Mouse (Mus musculus): ENCODE measurements around the gene Itsn1.
A peak's percentile ranks its signal among the peaks of the same experiment; 100 is the strongest.

Gene Itsn1

DNA sequence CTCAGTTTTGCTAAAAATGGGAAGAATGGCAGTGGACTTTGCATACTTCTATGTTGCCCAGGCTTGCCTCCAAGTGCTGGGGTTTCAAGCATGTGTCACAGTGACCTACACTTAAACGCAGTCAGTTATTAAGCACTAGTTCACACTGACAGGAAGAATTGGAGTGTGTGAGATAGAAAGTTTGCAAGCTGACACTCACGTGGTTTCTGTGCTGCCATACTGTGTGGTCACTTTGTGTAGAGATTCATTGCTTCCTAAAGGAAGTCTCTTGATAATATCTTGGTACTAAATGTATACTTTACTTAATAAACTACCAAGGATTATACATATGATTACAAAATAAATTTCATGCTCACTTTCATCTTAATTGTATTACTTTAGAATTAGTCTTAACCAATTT is 3.7 kb downstream of the Itsn1 start:
- DNase-seq = no peak

DNA sequence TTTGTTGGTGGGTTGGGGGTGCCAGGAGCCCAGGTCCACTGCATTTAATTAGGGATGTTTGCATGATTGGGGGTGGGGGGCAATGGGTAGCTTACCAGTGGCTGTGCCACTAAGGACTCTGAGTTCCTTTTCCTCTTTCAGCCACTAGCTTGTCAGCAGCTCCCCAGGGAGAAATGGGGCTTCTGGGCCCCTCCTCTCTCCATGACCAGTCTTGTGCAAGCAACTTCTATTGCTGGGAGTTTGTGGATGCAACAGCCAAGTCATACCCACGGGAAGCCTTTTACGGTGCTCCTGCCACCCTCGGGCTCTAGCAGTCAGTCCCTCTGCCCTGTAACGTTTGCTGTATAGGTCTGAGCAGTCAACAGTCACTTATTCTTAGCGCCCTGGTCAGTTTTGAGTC is 5.7 kb downstream of the Itsn1 start:
- DNase-seq = no peak

DNA sequence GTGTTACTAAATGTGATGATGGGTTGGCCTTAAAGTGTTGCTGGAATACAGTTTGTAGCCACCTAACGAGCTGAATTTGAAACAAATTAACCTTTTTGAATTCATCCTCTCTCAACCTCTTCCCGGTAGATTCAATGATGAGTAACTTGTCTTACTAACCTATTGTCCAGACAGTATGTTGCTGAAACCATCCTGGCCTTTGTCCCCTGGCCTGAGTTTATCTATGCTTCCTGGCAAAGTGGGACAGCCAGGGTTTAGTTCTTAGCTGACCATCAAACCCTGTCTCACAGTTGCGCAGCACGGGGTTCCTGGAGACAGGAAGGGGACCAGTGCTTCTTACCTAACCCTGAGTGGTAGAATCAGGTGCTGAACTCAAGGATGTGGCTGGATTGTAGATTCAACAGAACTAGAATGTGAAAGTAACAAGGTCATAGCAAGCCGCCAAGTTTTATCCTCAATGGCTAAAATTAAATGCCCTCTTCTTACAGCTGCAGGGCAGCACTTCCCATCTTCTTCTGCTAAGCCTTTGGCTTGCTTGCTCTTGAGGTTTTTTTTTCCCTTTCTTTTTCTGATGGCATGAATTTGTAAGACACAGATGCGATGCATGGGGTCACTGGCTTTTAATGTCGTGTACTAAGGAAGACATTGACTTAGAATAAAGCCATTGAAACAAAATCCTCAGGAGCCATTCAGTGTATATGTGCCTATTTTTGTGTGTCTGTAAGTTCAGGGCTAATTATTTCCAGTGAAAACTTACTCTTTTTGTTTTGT is 7.2 kb downstream of the Itsn1 start:
- no peak for DNase-seq

DNA sequence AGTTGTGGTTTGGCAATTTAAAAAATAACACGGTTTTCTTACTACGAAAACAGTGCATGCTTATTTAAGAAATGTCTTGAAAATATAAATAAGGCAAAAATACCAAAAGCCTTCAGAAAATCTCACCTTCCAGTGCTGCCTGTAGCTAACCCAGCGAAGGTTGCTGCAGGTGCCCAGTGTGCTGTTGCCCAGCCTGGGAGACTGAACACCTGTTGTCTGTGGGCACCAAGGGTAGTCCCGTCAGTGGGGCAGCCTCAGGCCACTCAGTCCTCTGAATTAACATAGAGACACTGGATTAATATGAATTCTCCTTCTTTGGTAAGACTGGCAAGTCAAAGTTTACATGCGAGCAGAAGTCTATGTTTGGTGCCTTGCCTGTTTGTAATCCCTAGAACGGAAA is 9.4 kb downstream of the Itsn1 start:
- no peak for DNase-seq

DNA sequence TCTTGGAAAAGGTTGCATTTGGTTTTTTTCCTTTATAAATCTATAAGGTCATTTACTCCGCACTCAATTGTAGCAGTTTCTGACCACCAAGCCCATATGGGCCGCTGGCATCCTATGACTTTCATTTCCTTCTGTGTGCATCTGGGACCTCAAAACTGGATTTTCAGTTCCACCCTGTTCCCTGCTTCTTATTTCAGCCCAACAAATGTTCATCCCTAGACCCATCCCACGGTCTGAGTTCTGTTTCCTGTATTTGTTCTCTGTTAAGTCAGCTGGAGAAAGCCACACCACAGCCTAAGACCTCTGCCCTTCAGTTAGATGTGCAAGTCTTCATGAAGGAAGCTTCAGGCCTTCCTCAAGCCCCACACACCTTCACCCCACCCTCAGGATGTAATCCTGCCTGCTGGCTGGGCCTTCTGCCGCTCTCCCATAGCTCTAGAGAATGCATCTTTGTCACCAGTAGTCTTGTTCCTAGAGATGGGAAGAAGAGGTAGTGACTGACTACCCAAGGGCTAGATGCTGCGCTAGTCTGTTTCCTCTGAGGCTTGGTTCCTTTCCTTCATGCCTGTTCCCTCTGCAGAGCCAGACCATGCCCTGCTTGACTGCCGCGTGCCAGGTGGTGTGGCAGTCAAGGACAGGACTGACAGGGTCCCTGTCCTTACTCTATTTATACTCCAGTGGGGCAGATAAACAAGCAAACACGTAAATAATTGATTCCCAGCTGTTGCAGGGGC is 11.3 kb downstream of the Itsn1 start:
- peak in 1 of 2 experiments; percentile 59 for DNase-seq

DNA sequence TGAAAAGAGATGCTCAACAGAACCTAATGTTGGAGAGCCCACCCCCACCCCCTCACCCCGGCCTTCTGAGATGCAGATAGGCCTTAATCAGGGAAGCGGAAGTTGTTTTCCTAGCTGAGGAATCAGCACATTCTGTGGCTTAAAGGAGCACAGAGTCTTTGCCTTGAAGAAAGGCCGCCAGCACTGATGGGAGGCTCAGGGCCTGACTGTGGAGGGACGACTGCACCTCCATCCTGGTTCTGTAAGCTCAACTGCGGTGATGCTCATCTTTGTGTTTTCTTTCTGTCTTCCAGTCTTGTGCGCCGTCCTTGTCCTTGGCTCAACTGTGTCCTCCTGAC is 11.8 kb downstream of the Itsn1 start:
- DNase-seq = no peak

DNA sequence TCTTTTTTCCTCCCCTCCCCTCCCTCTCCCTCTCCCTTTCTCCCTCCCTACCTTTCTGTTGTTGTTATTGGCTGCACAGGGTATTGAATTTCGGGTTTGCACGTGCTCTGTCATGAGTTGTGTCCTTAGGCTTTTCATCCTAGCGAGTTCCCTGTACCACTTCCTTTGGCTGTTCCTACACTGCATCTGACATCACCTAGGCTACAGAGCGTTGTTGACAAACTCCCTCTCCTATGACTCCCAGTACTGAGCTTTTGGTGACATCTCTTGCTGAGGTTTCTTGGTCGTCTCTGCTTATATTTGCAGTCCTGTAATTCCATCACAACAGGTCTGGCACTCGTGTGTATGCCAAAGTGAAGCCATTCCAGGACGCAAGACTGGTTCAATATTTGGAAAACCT is 14.0 kb downstream of the Itsn1 start:
- no peak for DNase-seq

DNA sequence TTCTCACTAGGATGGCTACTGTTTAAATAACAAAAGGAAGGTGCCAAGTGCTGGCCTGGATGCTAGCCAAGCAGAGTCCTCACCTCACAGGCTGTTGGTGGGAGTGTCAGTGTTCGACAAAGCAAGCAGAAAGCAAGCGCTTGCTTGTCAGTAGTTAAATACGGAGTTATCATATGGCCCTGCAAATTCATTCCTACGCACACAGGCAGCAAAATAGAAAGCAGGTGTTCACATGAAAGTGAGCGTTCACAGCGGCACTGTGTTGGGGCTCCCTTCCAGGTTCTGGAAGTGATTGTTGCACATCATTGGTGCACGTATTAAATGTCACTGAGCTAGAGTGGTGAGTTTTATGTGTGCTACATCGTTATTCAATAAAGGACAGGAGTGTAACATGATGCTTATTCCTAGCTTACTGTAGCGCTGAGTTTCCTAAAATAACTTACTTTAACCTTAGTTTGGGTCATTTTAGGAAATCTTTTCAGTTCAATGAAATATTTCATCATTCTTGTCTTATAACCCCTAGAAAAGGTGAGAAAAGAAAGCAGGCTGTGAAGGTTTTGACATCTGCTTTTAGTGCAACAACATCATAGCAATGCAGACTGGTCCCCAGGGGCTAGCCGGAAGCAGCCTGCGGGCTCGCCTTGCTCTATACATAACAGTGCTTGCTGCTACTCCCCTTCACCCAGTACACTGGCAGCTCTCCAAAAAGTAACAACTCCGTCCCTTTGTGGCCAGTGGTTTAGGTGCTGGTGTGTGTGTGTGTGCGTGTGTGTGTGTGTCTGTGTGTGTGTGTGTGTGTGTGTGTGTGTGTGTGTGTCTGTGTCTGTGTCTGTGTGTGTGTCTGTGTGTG is 17.2 kb downstream of the Itsn1 start:
- DNase-seq = peak; percentile 82 to 90

DNA sequence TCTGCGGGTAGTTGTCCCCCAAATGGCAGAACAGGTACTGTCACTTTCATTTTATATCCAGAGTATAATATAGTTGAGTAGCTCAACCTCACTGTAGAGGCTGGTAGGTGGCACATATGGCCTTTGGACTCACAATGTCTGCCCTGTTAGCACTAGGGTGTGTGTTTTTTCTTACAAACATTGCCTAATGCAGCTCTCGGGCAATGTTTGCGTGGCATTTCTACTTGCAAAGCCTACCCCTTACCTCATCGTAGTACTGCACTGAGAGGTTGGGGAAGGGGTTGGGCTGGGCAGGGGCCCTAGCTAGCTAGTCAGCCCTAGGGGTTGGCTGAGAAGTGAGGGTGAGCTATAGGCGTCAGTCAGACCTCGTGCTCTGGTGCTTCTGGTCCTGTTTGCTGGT is 18.5 kb downstream of the Itsn1 start:
- DNase-seq = no peak

DNA sequence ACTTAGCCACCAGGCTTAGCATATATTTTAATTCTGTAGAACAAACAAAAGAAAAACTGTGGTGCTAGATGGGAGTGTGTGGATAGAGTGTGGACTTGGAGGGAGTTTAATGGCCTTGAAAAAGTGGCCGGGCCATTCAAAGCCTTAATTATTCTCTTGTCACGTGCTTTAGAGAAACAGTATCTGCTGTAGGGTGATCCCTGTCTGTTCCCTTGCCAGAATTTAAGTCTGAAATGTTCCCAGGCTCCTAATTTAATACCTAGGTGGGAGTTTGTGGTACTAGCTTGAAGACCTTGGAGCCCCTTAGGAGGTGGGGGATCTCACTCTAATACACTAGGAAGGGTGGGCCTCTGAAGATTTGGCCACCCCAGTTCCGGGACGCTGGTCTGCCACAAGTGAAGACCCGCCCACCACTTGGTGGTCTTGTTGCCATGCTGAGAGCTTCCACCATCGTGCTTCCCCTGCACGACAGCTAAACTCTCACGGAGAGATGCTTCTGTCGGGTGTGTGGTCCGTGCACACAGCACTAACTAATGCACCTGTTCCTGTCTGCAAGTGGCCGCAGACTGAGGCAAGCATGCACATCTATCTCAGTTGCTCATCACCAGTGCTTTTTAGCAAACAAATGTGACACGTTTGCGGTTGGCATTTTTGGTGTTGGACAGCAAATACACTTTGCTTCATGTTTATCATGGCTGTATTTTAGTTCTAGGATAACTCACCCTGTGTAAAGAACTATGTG is 22.7 kb downstream of the Itsn1 start:
- no peak for DNase-seq

DNA sequence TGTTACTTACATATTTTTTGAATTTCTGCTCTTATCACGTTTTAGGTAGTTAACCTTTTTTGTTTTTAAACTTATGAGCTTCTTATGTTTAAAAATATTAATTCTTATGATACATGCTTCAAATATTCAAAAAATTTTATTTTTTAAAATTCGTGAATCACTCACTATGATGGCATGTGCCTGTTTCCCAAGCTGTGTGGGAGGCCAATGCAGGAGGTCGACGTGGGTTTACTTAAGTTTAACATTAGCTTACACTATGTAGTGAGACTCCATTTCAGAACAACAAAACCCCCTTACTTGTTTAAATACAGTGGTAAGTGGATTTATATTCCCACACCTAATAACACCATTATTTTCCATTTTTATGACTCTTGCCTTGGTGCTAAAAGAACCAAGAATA is 24.5 kb downstream of the Itsn1 start:
- DNase-seq = no peak

DNA sequence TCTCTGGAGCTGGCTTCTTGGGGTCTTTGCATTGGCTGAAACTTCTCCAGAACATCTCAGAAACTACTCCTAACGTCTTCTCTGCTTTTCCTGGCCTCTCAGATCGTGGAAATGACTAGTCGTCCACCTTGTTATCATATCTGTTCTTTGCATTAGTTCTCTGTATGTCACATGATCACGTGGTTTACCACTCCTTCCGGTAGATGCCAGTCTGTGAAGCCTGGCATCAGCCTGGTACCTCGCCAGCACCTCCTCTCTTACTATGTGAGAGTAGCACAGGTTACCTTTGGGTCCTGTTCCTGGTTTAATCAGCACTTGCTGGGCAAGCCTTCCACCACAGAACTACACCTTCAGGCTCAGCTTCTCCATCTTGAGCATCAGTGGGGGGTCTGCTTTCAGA is 25.9 kb downstream of the Itsn1 start:
- no peak for DNase-seq

DNA sequence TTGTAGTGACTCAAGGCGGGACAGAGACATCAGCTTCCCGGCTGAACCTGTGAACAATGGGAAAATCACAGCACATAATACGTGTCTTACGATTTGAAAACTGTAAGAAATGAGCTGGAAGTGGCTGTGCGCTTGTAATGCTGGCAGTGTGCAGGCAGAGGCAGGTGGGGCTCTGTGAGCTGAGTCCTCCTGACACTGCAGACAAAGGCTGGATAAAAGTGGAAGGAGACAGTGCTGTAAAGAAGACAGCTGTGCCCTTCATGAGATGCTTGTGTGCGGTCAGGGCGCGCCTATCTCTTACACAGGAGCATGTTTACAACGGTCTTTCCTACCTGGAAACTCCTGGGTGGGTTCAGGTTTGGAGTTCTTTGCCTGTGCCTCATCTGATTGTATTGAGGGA is 32.1 kb downstream of the Itsn1 start:
- DNase-seq = no peak

DNA sequence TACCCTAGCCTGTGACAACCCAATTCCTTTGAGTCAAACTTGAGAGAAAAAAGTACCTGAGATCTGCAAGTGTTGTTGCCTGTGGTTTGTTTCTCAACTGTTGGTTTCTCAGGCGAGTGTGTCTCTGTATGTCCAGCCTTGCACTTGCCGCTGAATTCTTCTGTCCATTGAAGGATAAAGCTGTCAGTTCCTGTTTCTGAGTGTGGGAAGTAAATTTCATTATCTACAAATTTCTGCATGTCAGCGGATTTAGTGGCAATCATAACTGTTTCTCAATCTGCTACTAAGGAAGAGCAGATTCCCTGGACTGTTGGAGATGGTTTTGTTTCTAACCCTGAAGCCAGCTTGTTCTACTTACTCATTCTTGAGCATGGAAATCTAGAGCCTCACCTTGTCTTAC is 32.7 kb downstream of the Itsn1 start:
- no peak for DNase-seq

DNA sequence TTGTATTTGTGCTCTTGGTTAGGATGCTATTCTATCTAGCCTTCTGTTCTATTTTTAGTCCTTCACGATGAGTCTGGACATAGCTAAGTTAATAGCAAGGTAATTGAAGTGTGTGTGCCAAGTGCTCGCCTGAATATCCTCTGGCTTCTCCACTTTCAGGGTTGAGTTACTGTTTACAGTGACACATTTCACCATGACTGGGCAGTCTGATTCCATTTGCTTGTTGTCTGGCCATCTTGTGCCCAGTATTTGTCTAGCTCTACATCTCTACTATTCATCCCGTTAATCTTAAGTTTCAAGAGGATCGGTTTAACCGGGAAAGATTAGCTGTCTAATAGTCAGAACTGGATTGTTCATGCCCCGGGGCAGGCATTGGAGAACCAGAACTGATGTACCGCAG is 33.4 kb downstream of the Itsn1 start:
- peak in 1 of 2 experiments; percentile 52 for DNase-seq

DNA sequence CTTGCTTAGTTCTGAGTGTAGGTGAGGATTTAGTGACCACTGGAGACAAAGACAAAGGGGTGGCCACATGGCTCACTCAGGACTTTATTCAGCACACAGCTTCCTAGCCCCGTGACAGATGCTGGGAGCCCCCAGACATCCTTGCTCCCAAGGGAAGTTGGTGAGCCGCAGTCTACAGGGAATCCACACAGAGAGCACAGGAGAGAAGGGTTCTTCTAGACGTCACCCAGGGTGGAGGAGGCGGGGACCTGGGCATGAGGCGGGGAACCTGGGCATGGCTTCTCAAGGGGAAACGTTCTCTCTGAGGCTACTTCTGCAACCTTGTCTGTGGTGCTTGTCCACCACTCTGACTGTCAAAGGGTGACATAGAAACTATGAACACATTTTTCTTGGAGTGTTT is 34.9 kb downstream of the Itsn1 start:
- no peak for DNase-seq

DNA sequence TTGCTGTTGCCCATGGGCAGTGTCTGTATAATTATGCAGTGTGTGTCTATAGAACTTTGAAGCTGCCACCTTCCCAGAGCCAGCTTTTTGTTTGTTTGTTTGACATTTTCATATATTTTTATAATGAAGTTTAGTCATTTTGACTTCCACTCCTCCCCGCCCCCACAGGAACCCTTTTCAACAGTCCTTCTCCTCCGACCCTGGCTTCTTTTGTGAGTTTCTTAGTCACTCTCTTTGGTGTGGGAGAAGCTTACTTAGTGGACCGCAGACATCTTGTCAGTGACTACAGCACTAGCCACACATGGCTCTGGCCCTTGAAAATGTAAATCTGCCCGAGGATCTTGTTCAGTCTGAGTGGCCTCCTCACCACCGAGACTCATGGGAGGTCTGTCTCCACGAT is 35.3 kb downstream of the Itsn1 start:
- no peak for DNase-seq

DNA sequence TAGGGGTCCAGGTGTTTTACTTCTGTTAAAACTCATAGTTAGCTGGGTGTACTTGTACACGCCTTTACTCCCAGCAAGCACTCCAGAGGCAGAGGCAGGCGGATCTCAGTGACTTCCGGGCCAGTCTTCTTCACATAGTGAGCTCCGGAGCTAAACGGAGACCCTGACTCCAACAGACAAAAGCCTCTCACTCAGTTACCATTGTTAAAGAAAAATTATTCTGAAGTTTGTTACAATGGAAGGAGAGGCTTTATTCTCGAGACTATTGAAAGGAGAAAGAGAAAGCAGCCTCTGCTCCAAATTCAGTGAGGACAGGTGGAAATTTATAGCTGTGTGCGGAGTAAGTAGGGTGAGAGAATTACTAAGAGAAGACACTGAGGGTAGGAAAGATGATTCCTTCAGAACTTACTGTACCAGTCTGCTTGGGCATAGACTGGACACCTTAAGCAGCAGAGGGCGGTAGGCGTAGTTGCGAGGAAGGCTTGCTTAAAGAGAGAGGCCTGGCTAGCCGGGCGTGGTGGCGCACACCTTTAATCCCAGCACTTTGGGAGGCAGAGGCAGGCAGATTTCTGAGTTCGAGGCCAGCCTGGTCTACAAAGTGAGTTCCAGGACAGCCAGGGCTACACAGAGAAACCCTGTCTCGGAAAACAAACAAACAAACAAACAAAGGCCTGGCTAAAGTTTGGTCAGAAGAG is 36.2 kb downstream of the Itsn1 start:
- DNase-seq = no peak

DNA sequence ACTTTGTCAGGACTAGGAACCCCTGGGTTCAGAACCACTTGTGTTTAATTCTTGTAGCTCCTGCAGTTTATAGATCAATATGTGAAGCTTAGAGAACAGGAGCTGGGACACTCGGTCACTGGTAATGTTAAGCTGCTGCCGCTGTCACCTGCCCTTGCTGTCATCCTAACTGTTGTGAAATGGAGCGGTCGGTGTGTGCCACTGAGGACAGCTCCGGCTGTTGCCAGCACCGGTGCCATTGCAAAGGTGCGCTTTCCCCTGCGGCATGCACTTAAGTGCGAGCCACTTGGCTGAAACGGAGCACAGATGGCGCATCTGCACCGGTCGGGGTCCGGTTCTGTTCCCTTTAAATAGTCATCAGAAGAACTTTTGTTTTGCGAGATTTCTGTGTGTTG is 36.7 kb downstream of the Itsn1 start:
- peak in 1 of 2 experiments; percentile 50 for DNase-seq

DNA sequence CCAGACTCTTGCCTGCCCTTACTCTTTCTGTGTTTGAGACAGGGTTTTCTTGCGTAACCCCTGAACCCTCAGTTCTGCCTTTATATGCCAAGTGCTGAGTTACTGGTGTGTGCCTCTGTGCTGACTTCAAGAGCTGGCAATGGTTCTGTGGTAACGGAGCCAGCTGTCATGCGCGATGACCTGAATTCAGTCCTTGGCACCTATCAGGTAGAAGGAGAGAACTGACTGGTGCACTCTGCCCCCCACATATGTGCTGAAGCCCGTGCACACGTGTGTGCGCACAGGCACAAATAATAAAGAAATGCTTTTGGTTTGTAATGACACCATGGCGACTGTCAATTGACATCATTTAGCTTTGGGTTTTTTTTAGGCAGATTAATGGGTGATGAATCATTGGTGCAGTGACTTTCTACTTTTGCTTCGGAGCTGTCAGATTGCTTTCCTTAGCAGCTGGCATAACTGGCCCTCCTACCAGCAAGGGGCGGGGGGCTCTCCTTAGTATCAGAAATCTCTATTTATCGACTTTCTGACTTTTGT is 38.2 kb downstream of the Itsn1 start:
- DNase-seq = peak; percentile 81 to 83

DNA sequence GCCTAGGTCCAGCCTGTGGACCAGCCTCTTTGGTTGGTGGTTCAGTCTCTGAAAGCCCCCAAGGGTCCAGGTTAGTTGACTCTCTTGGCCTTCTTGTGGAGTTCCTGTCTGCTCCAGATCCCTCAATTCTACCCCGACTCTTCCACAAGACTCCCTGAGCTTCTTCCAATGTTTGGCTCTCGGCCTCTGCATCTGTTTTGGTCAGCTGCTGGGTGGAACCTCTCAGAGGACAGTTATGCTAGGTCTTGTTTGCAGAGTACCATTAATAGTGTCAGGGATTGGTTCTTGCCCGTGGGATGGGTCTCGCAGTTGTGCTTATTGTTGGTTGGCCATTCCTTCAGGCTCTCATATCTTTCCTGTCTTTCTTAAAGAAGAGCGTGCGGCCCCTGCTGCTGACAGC is 39.5 kb downstream of the Itsn1 start:
- no peak for DNase-seq

DNA sequence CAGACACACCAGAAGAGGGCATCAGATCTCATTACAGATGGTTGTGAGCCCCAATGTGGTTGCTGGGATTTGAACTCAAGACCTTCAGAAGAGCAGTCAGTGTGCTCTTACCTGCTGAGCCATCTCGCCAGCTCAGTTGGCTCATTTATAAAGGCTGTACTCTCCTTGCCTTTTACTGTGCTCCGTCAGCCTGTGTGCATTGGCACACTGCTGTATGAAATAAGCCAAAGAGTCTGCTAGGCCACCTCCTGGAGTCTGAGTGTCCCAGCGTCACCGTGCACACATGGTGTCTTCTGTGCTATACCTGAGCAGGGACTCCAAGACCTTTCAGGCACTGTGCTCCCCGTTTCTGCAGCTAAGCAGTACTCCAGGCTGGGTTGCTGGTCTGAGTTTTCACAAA is 40.8 kb downstream of the Itsn1 start:
- DNase-seq = peak; percentile 60 to 65
